Mouse (Mus musculus) neural tube, embryonic 12.5 days (tissue): Measurements from ENCODE around the gene Lmo7. TPM values are rescaled to one million over a fixed set of nuclear protein-coding genes. Genes with fewer than 3 reads are reported as not detected.

ENCODE experiments used
- ATAC-seq: fragments of 200-750 bp; cut with Nextera tagmentation; 2 replicates; pipeline ENCODE4 v1.8.0; 2017; ENCODE audit warnings: low read depth, mild to moderate bottlenecking, moderate TSS enrichment, moderate library complexity; ENCODE audit not compliant: low FRiP score
- H3K27ac ChIP-seq: fragments of 300-500 bp; sonication (generic); 2 replicates; pipeline ENCODE4 v1.5.1; 2016
- H3K27me3 ChIP-seq: fragments of 300-500 bp; sonication (generic); replicated peaks from 2 replicates; pipeline ENCODE4 v1.6.1; 2016; ENCODE audit warnings: mild to moderate bottlenecking
- H3K36me3 ChIP-seq: fragments of 300-500 bp; sonication (generic); 2 replicates; pipeline ENCODE4 v1.6.1; 2016; ENCODE audit warnings: mild to moderate bottlenecking
- H3K4me1 ChIP-seq: fragments of 300-500 bp; sonication (generic); 2 replicates; pipeline ENCODE4 v1.6.1; 2016
- H3K4me2 ChIP-seq: fragments of 300-500 bp; sonication (generic); replicated peaks from 2 replicates; pipeline ENCODE4 v1.6.1; 2016; ENCODE audit warnings: mild to moderate bottlenecking
- H3K4me3 ChIP-seq: fragments of 300-500 bp; sonication (generic); 2 replicates; pipeline ENCODE4 v1.5.1; 2016
- H3K9ac ChIP-seq: fragments of 300-500 bp; sonication (generic); 2 replicates; pipeline ENCODE4 v1.6.1; 2016; ENCODE audit warnings: mild to moderate bottlenecking
- H3K9me3 ChIP-seq: fragments of 300-500 bp; sonication (generic); 2 replicates; pipeline ENCODE4 v1.6.1; 2016; ENCODE audit warnings: mild to moderate bottlenecking
- WGBS: fragments of 180-500 bp; shearing (Covaris S2); methylation state at CpG from one replicate; pipeline ENCODE4 v1.1.7; 2016; 5-methylcytosine and 5-hydroxymethylcytosine counted together
- polyA plus RNA-seq: library from polyadenylated mRNA; unstranded; fragments of >200 nt; fragmentation: Nextera tagmentation; extraction: Ambion mirVana; gene quantifications from 2 replicates; pipeline ENCODE4 v1.2.1, GENCODE M21; 2016

Lmo7 gene
- polyA plus RNA-seq, 1 experiment from 2014 or later = 2.5 TPM

DNA sequence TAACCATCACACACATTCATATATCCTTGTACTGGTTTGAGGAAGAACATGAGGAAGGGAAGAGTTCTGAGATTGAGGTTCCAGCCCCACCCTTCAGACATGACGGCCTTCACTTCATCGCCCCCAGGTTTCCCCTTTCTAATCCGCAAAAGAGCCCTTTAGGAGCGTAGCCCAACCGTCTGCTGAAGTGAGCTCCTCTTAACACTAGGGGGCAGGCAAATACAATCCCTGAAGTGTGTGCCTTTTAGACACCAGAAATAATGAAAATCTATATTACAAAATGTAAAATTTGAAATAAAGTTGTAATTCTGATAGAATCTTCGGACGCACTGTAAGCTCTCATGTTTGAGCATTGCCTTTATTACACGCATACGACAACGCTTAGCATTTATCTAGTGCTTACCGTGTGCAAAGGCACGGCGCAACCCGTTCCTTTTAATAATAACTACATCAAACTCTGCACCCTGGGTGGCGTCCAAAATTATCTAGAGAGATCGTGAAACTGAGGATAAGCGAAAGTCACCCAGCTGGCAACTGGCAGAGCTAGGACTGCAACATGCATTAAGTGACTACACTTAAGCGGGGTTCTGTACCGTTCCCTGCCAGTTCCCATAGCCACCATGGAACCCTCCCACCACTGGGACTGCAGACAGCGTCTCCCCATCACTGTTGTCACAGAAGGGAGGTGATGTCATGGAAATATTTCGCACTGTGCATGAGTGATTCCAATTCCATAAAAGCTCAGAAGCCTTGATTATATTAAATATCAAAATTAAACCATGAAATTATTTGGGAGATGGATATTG is 217.2 kb downstream of the Lmo7 start:
- H3K4me2 ChIP-seq = no peak overlapping the region
- no peak overlapping the region for H3K27ac ChIP-seq
- no peaks in the 10 kb centered on the region for H3K36me3 ChIP-seq
- no peaks in the 10 kb centered on the region for H3K27me3 ChIP-seq
- H3K9ac ChIP-seq = no peak overlapping the region
- no peaks in the 10 kb centered on the region for H3K4me1 ChIP-seq
- WGBS = 64% methylated on average over 21 of the region's 21 CpGs
- 0 out of 2 replicates have a peak, but pooled peaks have one; percentile 38 for ATAC-seq
- H3K4me3 ChIP-seq = no peak overlapping the region
- no peaks in the 10 kb centered on the region for H3K9me3 ChIP-seq

DNA sequence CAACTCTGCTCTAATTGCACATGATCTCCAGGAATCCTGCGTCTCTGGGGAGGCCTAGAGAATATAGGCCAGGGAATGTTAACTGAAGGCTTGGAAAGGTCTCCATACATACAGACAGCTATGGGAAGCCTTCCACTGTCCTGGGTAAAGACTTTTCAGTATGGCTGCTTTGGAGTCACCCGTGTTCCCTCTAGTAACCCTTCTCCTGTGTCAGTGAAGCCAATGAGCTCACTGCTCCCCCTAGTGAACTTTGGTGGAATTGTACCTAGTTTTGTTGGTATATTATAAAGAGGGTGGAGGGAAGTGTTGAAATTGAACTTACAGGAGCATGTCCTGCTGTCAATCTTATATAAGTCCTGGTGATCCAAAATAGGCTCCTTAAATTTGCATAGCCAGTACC is 219.4 kb downstream of the Lmo7 start:
- H3K4me2 ChIP-seq = no peak overlapping the region
- H3K27me3 ChIP-seq = no peaks in the 10 kb centered on the region
- no peak overlapping the region for H3K4me3 ChIP-seq
- H3K36me3 ChIP-seq = no peaks in the 10 kb centered on the region
- H3K9ac ChIP-seq = no peak overlapping the region
- 58% methylated on average over 2 of the region's 2 CpGs for WGBS
- H3K27ac ChIP-seq = no peak overlapping the region
- no peaks in the 10 kb centered on the region for H3K9me3 ChIP-seq
- no peaks in the 10 kb centered on the region for H3K4me1 ChIP-seq
- no peak for ATAC-seq

DNA sequence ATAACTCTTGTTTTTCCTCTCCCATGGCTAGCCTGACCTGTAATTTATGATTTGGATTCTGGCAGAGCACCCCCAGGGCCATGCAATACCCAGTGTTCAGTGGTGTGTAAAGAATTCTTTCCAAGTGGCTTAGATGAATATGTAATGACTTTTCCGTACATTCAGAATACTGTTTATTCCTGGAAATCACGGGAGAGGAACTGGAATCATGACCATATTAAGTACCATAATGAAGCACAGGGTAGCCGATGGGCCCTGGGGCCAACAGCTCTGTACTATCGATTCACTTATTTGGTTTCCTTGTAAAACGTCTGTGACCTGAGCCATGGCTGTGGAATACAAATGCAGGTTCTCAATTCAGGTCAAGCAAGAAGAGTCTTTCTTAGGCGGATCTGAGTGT is 221.3 kb downstream of the Lmo7 start:
- no peaks in the 10 kb centered on the region for H3K4me1 ChIP-seq
- no peak overlapping the region for H3K4me3 ChIP-seq
- 59% methylated on average over 6 of the region's 6 CpGs for whole genome bisulfite sequencing
- H3K27ac ChIP-seq = no peak overlapping the region
- no peaks in the 10 kb centered on the region for H3K9me3 ChIP-seq
- peak; percentile 58; the same call in 1 of the 2 replicates for ATAC-seq
- no peak overlapping the region for H3K9ac ChIP-seq
- H3K4me2 ChIP-seq = no peak overlapping the region
- H3K27me3 ChIP-seq = no peaks in the 10 kb centered on the region
- H3K36me3 ChIP-seq = no peaks in the 10 kb centered on the region

DNA sequence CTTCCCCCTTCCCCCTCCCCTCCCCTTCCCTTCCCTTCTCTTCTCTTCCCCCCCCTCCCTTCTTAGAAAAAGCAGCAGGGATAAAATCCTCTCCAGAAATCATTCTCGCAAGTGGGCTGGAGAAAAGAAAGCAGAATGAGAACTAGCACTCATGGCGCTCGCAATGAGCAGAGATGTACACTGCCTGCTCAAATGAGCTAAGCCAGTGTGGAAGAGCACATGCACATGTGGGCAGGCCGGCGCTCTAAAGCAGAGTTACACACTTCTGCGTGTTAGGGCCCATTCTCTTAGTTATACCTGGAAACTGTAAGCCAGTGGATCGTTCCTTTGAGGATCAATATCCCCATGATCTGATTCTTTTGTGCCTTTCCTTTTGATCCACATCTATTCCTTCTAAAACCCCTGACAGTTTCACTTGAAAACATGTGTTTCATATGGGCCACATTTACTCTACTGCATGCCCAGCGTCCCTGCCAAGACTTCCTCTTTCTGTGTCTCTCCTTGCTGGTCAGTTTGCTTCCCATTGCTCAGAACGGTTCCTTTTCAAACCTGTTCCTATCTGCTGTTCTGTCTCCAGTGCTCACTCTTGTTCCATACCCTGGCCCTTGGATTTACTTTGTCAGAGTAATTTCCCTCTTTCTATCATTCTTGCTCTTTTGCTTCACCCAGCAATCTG is 224.2 kb downstream of the Lmo7 start:
- 86% methylated on average over 9 of the region's 9 CpGs for WGBS

DNA sequence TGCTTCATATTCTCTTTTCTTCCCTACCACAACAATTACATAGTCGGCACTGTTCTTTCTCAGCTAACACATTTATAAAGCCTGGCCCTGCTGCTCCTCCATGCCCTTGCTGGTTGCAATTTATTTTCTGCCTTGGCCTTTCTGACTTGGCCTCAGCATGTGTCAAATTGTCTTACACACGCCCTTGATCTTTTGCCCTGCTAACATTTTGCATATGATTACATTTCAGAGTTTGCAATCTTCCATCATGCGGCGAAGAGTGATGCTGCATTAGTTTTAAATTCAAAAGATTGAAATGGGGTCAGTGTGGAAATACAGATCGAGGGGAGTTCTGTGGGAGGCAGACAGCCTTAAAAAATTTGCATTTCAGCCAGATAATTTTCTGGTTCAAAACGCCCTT is 234.6 kb downstream of the Lmo7 start:
- Histone ChIP-seq H3K36me3 (no peaks in the 10 kb centered on the region), H3K27ac (no peak overlapping the region), H3K4me1 (no peaks in the 10 kb centered on the region), H3K4me3 (no peak overlapping the region), H3K27me3 (no peaks in the 10 kb centered on the region), H3K9me3 (no peaks in the 10 kb centered on the region), H3K9ac (no peak overlapping the region), H3K4me2 (no peak overlapping the region)
- no peak for ATAC-seq
- 80% methylated on average over 6 of the region's 6 CpGs for WGBS

More for the DNA sequence above, 224.2 kb downstream of the Lmo7 start:
- Histone ChIP-seq H3K9ac (no peak overlapping the region), H3K9me3 (no peaks in the 10 kb centered on the region), H3K4me2 (no peak overlapping the region), H3K27me3 (no peaks in the 10 kb centered on the region), H3K27ac (no peak overlapping the region), H3K4me3 (no peak overlapping the region), H3K4me1 (no peaks in the 10 kb centered on the region), H3K36me3 (no peaks in the 10 kb centered on the region)
- no peak for ATAC-seq

DNA sequence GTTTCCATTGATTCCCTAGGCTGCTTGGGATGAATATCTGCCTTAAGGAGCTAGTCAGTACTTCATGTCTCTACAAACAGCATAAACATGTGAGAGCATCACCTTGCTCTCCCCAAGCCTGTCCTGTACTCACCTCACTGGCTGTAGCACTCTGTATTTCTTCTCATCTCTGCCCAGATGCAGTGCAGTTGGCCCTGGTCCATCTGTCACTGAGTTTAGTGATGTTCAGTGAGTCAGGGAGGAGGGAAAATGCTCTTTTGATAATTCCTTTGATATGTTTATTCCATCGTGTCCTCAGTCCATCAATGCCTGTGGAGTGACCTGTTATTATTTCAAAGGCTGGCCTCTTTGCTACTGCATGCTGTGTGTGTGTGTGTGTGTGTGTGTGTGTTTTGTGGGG is 235.2 kb downstream of the Lmo7 start:
- Histone ChIP-seq H3K9me3 (no peaks in the 10 kb centered on the region), H3K4me1 (no peaks in the 10 kb centered on the region), H3K27ac (no peak overlapping the region), H3K4me3 (no peak overlapping the region), H3K9ac (no peak overlapping the region), H3K4me2 (no peak overlapping the region), H3K27me3 (no peaks in the 10 kb centered on the region), H3K36me3 (no peaks in the 10 kb centered on the region)
- WGBS = 84% methylated on average over 1 of the region's 1 CpGs
- ATAC-seq = no peak

DNA sequence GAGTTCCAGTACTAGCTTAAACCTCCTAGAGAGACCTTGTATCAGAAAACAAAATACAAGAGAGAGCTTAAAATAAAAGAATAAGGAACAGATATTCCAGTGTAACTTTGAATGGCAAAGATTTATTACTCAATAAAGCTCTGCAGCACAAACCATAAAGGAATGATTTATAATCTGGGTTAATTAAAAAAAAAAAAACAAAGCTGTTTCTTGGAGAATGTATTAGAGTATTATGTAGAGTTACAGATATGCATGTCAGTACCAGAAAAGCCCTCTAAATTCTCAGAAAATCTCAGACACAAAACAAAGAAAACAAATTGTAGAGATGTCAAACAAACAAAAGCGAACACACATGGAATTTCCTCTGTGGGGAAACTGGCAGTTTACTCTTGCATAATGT is 243.0 kb downstream of the Lmo7 start:
- Histone ChIP-seq H3K4me1 (no peaks in the 10 kb centered on the region), H3K27me3 (no peaks in the 10 kb centered on the region), H3K4me3 (no peak overlapping the region), H3K9me3 (no peaks in the 10 kb centered on the region), H3K27ac (no peak overlapping the region), H3K9ac (no peak overlapping the region), H3K4me2 (no peak overlapping the region), H3K36me3 (no peaks in the 10 kb centered on the region)
- WGBS = 84% methylated on average over 1 of the region's 1 CpGs
- no peak for ATAC-seq

DNA sequence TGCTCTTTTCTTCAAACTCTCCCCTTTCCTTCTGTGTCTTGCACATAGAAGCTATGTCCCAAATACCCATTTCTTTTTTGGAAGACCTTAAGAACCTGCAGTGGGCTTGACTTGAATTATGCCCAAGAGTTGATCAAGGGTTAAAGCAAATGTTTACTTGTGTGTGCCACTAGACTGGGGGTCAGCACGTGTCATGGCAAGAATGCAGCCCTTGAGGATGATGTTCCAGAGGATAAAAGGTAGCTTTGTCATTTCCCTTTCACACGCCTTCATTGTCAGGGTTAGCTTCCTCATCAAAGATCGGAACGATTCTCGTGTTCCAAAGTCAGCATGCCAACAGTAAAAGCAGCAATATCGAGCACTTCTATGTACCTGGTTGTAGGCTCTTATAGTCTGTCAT is 243.4 kb downstream of the Lmo7 start:
- Histone ChIP-seq H3K9ac (no peak overlapping the region), H3K27ac (no peak overlapping the region), H3K9me3 (no peaks in the 10 kb centered on the region), H3K4me2 (no peak overlapping the region), H3K4me1 (no peaks in the 10 kb centered on the region), H3K36me3 (no peaks in the 10 kb centered on the region), H3K27me3 (no peaks in the 10 kb centered on the region), H3K4me3 (no peak overlapping the region)
- ATAC-seq = no peak
- 54% methylated on average over 6 of the region's 6 CpGs for WGBS

DNA sequence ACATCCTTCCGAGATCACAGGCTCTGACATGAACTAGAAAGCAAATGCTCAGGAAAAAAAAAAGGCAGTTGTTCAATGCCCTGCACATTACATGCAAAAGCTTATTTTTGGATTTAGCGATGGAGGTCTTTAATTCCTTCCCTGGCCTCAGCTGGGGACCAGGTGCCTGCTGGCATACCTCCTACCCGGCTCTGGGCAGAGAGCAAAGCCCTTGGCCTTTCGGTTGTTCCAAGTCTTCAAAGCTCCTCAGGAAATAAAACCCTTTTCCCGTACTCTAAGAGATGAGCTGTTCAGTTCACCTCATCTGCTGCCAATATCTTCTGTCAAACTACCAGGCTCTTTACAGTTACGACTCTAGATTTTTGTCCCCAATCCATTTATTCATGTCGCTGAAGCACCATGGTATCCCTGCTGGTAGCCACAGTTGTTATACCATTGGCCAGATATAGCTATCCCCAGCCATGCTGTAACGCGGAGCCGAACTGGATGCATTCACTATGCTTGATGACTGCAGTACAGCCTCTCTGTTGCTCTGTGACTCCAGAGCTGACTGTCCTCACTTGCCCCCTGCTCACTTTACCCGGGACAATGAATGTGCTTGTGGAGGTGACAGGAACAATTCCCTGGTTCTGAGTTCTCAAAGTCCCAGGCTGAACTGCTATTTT is 246.4 kb downstream of the Lmo7 start:
- Histone ChIP-seq H3K4me1 (no peaks in the 10 kb centered on the region), H3K4me3 (no peak overlapping the region), H3K27ac (no peak overlapping the region), H3K27me3 (no peaks in the 10 kb centered on the region), H3K9me3 (no peaks in the 10 kb centered on the region), H3K36me3 (no peaks in the 10 kb centered on the region), H3K9ac (no peak overlapping the region), H3K4me2 (no peak overlapping the region)
- no peak for ATAC-seq
- WGBS = 83% methylated on average over 11 of the region's 11 CpGs

Other genes with a start within 250 kb of the Lmo7 start
- gene Tbc1d4, start 120.8 kb upstream of the Lmo7 start, polyA plus RNA-seq = 5.8 and 7.5 TPM in 2 replicates
- gene Commd6, start 89.3 kb upstream of the Lmo7 start, polyA plus RNA-seq = 100 and 103 TPM in 2 replicates
- gene Uchl3, start 76.0 kb upstream of the Lmo7 start, polyA plus RNA-seq = 172 and 182 TPM in 2 replicates
- gene Gm9922, start 143 bp upstream of the Lmo7 start, polyA plus RNA-seq = 0.52 TPM in 1 of 2 replicates, not detected in the other